Mouse (Mus musculus) megakaryocyte-erythroid progenitor cell, adult 5-6 weeks (primary cell): ENCODE measurements around the gene Kirrel3. TPM values are rescaled to one million over a fixed set of nuclear protein-coding genes. Genes with fewer than 3 reads are reported as not detected.

Source experiments
- ATAC-seq: replicated peaks from 2 replicates; pipeline ENCODE4 v1.8.0; 2016; ENCODE audit warnings: mild to moderate bottlenecking, inconsistent platforms; ENCODE audit not compliant: severe bottlenecking, poor library complexity, low FRiP score, low TSS enrichment
- total RNA-seq, 2 experiments: library from RNA; stranded (forward) in 1 of 2; stranded (reverse) in 1 of 2; fragments of 200-1000, 215-1000 nt in 1 of 2; fragments of >200 nt in 1 of 2; fragmentation: Nextera tagmentation in 1 of 2; gene quantifications; 2 replicates each; pipeline ENCODE4 v1.2.3; 2014 to 2017

Gene Kirrel3
- total RNA-seq, 2 experiments from 2014 or later: not detected

DNA sequence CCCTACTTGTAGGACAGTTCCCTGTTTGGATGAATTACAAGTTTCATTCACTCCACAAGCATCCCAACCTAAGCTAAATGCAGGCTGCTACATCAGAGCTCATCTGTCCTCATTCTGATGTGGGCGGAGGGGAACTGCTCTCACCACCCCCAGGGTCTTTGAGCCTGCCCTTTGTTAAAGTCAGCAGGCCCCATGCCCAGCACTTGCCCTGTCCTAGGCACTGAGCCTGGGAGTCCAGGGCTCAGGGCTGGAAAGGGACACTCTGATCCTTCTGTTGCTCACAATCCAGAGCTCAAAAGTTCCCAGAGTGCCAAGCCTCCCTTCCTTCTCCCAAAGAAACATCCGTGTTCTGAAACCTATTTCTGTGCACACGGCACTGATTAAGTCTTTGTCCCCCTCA lies 422.3 kb downstream of the Kirrel3 start:
- no peak for ATAC-seq

DNA sequence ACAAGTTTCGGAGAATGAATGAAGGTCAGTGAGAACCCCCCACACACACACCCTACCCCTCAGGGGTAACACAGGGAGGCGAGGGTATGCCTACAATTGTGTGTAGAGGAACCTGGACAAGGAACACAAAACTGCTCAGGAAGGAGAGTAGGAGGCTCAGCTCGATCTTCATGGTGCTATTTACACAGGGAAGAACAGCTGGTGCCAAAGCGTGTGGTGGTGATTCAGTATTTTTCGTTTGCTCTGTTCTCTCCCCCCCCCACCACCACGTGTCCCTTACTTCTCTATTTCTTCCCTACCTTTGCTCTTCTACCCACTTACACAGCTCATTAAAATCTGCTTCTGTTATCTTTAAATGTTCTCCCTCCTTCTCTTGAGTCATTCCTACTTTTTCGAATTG lies 426.1 kb downstream of the Kirrel3 start:
- no peak for ATAC-seq

- ATAC-seq: no peak
These were observed 426.7 kb downstream of the Kirrel3 start for GRCm38 (mm10) chr9:34912273-34912972.

DNA sequence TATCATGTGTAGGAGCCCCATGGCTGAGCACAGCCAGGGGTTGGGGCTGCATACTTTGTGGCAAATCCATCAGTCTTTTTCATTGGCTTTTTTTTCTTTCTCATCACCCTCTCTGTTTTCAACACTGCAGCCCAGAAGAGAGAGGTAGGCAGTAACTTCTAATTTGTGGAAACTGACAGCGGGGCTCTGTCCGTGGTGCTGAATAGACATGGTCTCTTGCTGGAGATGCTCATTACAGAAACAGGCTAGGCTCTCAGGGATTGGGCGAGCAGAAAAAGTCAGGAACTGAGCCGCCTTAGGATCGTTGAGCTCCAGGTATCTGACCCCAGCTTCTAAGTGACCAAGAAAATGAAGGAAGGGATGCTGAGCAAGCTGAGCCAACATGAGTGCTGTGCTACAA lies 427.3 kb downstream of the Kirrel3 start:
- 0 out of 2 replicates have a peak, but pooled peaks have one; percentile 50 for ATAC-seq

- no peak for ATAC-seq
These were observed 433.3 kb downstream of the Kirrel3 start for GRCm38 (mm10) chr9:34918976-34919375.

- no peak for ATAC-seq
These were observed 434.4 kb downstream of the Kirrel3 start for GRCm38 (mm10) chr9:34920116-34920515.

GRCm38 (mm10) chr9:34921941-34922340 lies 436.2 kb downstream of the Kirrel3 start:
- no peak for ATAC-seq

DNA sequence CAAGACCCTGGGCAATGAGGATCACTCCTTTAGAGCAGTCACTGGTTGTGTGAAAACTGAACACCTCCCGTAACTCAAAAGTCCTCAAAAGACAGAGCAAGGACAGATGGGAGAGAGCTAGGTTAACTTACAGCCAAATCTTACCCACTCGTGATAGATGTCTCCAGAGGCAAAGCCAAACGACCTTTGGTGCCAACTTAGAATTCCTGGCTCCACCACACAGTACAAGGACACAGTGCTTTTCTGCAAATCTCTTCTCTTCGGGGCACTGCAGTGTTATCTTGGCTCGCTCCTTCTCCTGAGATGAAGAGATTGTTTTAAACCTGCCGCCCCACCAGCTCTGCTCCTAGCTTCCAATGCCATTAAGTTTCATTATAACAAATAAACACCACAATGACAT lies 437.0 kb downstream of the Kirrel3 start:
- no peak for ATAC-seq

DNA sequence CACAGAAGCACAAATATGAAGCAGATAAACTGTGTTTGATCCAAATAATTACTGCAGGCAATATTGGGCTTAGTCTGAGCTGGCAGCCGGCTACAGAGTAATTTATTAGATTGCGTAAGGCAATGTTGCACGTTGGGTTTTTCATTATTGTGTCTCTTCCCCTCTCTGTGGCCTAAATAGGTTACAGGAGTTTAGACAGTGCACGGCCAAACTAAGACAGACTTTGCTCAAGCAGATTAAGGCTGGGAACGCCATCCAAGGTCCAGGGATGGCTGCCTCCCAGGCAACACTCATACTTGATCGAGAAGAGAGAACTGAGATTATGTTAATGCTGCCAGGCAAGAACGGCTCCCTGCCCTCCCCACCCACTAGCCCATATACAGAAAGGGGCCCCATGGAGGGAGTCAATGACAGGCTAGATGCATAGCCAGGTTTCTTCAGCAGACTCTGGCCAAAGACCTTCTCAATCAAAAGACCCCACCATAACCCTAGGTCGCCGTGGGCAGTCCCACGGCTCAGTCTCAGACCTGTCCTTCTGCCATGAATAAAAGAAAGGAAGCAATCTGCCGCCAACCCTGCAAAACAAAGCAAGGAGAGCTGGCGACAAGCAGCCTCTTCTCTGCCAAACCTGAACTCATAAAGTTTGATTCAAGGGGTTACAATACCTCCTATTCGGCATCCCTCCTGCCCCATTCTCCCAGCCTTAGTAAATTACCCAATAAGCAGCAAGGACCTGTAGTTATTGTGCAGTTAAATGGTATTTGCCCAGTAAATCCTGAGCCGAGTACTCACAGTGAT lies 437.6 kb downstream of the Kirrel3 start:
- no peak for ATAC-seq

GRCm38 (mm10) chr9:34925616-34926015 lies 439.9 kb downstream of the Kirrel3 start:
- ATAC-seq: no peak

- no peak for ATAC-seq
These were observed 444.7 kb downstream of the Kirrel3 start for GRCm38 (mm10) chr9:34930371-34930770.

- ATAC-seq: no peak
These were observed 452.4 kb downstream of the Kirrel3 start for GRCm38 (mm10) chr9:34938140-34938539.

DNA sequence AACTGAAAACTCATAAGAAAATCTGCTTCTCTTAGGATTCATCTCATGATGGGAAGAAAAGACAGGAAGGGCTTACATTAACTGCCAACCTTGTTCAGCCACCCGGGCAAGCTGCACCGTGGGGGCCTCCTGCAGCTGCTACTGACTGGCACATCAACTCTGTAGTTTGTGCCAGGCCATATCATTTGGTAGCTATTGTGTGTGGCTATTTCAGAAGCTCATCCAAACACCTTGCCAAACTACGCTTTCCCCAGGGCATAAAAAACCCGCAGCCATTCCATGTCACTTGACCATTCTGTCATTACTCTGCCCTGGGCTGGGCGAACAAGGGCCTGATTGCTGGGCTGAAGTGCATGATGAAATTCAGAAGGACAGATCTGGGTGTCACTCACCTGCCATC lies 453.9 kb downstream of the Kirrel3 start:
- ATAC-seq: no peak

GRCm38 (mm10) chr9:34942122-34942831 lies 456.6 kb downstream of the Kirrel3 start:
- no peak for ATAC-seq

DNA sequence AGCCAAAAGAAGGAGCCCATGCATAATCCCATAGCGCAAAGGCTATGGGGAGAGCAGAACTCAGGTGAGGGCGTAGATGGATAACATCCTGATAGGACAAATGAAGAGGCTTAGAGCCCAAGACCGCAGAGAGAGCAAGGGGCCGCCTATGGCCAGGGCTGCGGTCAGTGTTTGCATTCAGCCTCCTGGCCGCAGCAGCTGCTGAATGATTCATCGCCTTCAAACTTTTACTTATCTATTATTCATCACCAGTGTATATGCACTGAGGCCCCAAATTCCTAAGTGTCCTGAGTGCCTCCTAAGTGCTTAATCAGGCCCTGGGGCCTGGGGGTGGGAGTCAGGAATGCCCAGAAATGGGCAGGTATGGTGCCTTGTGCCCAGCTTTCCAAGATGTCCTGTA lies 457.3 kb downstream of the Kirrel3 start:
- no peak for ATAC-seq

DNA sequence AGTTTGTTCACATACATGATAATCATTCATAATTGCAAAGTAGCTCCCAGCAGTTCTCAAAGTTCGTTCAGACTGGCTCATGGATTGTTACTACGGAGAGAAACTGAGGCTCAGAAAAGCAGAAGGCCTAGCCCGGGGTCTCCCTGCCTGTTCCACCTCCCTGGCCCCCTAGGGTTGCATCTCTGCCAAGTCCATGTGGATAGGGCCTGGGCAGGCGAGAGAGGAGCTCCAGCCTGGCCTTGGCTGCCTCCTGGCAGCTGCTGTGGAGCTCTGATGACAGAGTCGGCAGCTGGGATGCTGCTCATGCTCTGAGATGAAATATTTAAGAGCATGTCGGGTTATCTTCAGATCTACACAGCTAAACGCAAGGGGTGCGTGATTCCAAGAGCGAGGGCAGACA lies 459.6 kb downstream of the Kirrel3 start:
- ATAC-seq: no peak

GRCm38 (mm10) chr9:34947258-34947657 lies 461.6 kb downstream of the Kirrel3 start:
- no peak for ATAC-seq

DNA sequence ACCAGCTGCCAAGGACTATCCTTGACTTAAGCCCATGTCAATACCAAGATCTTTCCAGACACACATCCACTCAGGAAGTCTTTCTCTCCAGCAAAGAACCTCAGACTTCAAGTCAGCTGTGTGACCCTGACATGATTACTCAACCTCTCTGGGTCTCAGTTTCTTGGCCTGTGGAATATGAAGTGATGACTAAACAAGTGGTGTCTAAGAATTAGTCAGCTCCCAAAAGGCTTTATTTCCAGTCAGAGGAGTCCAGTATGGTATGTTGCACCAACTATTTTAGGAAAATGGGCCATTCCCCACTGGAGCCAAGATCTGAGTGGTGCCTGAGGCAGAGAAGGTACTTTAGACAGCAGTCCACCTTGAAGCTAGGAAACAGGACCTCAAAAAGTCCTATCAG lies 462.0 kb downstream of the Kirrel3 start:
- ATAC-seq: no peak

GRCm38 (mm10) chr9:34953420-34953819 lies 467.7 kb downstream of the Kirrel3 start:
- ATAC-seq: no peak

GRCm38 (mm10) chr9:34954212-34954611 lies 468.5 kb downstream of the Kirrel3 start:
- ATAC-seq: no peak
